In genomic region chr5:147073805-147074204, GRCm38 (mm10) we compare ENCODE assay signal across 24 mouse cellular contexts. TPM values are rescaled to one million over a fixed set of nuclear protein-coding genes. Genes with fewer than 3 reads are reported as not detected.
A peak's percentile ranks its signal among the peaks of the same experiment; 100 is the strongest.
DNase-seq lines count a peak whose midpoint lies in the region; ATAC-seq and TF ChIP-seq lines count a peak whose summit lies in the region.
"Had no signal": no experiment of that assay in that cellular context is flagged by ENCODE, and none has a peak within 500 bp of the region (broad histone marks: within the 10 kb centered on the region; RNA-seq: fewer than 3 reads in every experiment).

No protein-coding gene starts in this region.

- H3K27me3 ChIP-seq in stomach, postnatal 0 days (ENCODE audit: control insufficient read depth, insufficient read depth, low read length) = no peaks in the 10 kb centered on the region
- H3K27me3 ChIP-seq: embryonic facial prominence, embryonic 15.5 days; heart, embryonic 15.5 days; Patski had no signal

- no peak overlapping the region for H3K9ac ChIP-seq in stomach, postnatal 0 days (ENCODE audit: low read length)
- H3K9ac ChIP-seq: embryonic facial prominence, embryonic 15.5 days; heart, embryonic 15.5 days; hindbrain, embryonic 14.5 days had no signal

- intact Hi-C loops in gastrocnemius, adult 2 months (cut with DNase I) = no loop called here

- H3K4me1 ChIP-seq in lung, adult 2 months (ENCODE audit: control insufficient read depth, insufficient read depth, low read length) = peaks cover 43% of the 10 kb centered on the region
- H3K4me1 ChIP-seq in stomach, postnatal 0 days (replicated peaks; ENCODE audit: control insufficient read depth, insufficient read depth) = peaks cover 10% of the 10 kb centered on the region

- no peak for DNase-seq in gastrocnemius, adult 2 months
- DNase-seq in gastrocnemius, adult 18-20 months (ENCODE audit: low spot score) = no peak
- DNase-seq in lung, adult 18-20 months = peak; percentile 77 to 85
- DNase-seq in lung, adult 2 months = no peak
- DNase-seq in lung, postnatal 10 days = peak; percentile 49
- no peak for DNase-seq in stomach, postnatal 0 days (ENCODE audit: low spot score)
- no peak for DNase-seq in cerebellum, postnatal 10 days
- DNase-seq in cerebellum, adult 9-10 months = no peak
- DNase-seq: adrenal gland, postnatal 14 days; B cell, adult 2 months; cerebellum, postnatal 14 days; embryo, embryonic 11 days; gastrocnemius, postnatal 10 days; heart, adult 18-20 months; heart, postnatal 14 days had no signal

- TF ChIP-seq EP300 in stomach, postnatal 0 days (optimal IDR thresholded peaks at IDR 0.05) = no peak

- H3K27ac ChIP-seq in gastrocnemius, adult 2 months = peak overlapping the region; percentile 94; the same call in 1 of the 2 replicates
- peak overlapping the region; percentile 95; the same call in 1 of the 2 replicates for H3K27ac ChIP-seq in stomach, postnatal 0 days (replicated peaks)
- H3K27ac ChIP-seq: embryonic facial prominence, embryonic 15.5 days; forebrain, embryonic 10.5 days; hindbrain, embryonic 14.5 days had no signal

- ATAC-seq in stomach, postnatal 0 days (ENCODE audit: low FRiP score, low TSS enrichment) = no peak
- ATAC-seq: activated CD4-positive, CD25-positive, alpha-beta regulatory T cell, adult 4 months; forebrain, embryonic 14.5 days; Patski had no signal

- H3K36me3 ChIP-seq in stomach, postnatal 0 days (ENCODE audit: control insufficient read depth, insufficient read depth, low read length) = no peaks in the 10 kb centered on the region
- H3K36me3 ChIP-seq: embryonic facial prominence, embryonic 15.5 days; heart, embryonic 15.5 days had no signal

- TF ChIP-seq POLR2A in lung, adult 2 months (IDR thresholded peaks at IDR 0.05; ENCODE audit: borderline replicate concordance, extremely low read depth, low read depth, low read length) = no peak

- no peak overlapping the region for H3K4me2 ChIP-seq in stomach, postnatal 0 days (replicated peaks; ENCODE audit: low read depth)
- H3K4me2 ChIP-seq: heart, embryonic 11.5 days; hindbrain, embryonic 14.5 days had no signal

- TF ChIP-seq CTCF in gastrocnemius, adult 2 months (IDR thresholded peaks at IDR 0.05) = no peak
- no peak for TF ChIP-seq CTCF in lung, adult 2 months (IDR thresholded peaks at IDR 0.05; ENCODE audit: insufficient read depth, low read length)
- TF ChIP-seq CTCF in stomach, postnatal 0 days (IDR thresholded peaks at IDR 0.05; ENCODE audit: low read depth) = no peak

- no peaks in the 10 kb centered on the region for H3K9me3 ChIP-seq in stomach, postnatal 0 days (ENCODE audit: control insufficient read depth, low read length)
- H3K9me3 ChIP-seq: embryonic facial prominence, embryonic 15.5 days; forebrain, embryonic 10.5 days; heart, embryonic 15.5 days had no signal

- H3K4me3 ChIP-seq in gastrocnemius, adult 2 months = no peak overlapping the region
- H3K4me3 ChIP-seq in lung, adult 2 months (replicated peaks; ENCODE audit: extremely low read depth, low read depth, low read length) = no peak overlapping the region
- H3K4me3 ChIP-seq in stomach, postnatal 0 days (ENCODE audit: low read depth, low read length) = no peak overlapping the region
- H3K4me3 ChIP-seq: embryonic facial prominence, embryonic 15.5 days; erythroblast, embryonic 14.5 days; forebrain, embryonic 10.5 days; heart, embryonic 15.5 days had no signal

- 49% methylated on average over 6 of the region's 6 CpGs for WGBS in lung, adult 2 months
- WGBS in stomach, postnatal 0 days = 77% methylated on average over 6 of the region's 6 CpGs

RNA-seq across cellular contexts. Expression of gene Lnx2, which starts 2.6 kb away (rescaled TPM):
- total RNA-seq in gastrocnemius, adult 2 months (2021) = 1 to 10 TPM; 3.3 to 3.4 TPM
- total RNA-seq in gastrocnemius, adult 18-20 months (2021) = 1 to 10 TPM; 2.2 to 2.5 TPM
- 57.3 and 80.7 TPM in 2 replicates for polyA plus RNA-seq in lung, adult 2 months (2012; rRNA removed)
- 9.3 and 10.8 TPM in 2 replicates for polyA plus RNA-seq in stomach, postnatal 0 days (2015; fragmentation: Nextera tagmentation; extraction: Ambion mirVana)

RNA-seq across cellular contexts. Expression of gene Polr1d, which starts 3.0 kb away (rescaled TPM):
- 10 to 100 TPM; 83.4 to 85.5 TPM for total RNA-seq in gastrocnemius, adult 2 months (2021)
- total RNA-seq in gastrocnemius, adult 18-20 months (2021) = 10 to 100 TPM; 83.4 to 85.4 TPM
- polyA plus RNA-seq in lung, adult 2 months (2012; rRNA removed) = 31.6 and 36.8 TPM in 2 replicates
- polyA plus RNA-seq in stomach, postnatal 0 days (2015; fragmentation: Nextera tagmentation; extraction: Ambion mirVana) = 150 TPM in 2 replicates

Comparison
In these comparisons a context has a peak if more than half of its experiments do, and no peak if none do; other contexts are left out.
1. DNase-seq: peak in lung, adult 18-20 months (2 of 2) and lung, postnatal 10 days (single experiment); none in gastrocnemius, adult 2 months (single experiment), gastrocnemius, adult 18-20 months (single experiment), lung, adult 2 months (single experiment), stomach, postnatal 0 days (single experiment), cerebellum, postnatal 10 days (0 of 2) and cerebellum, adult 9-10 months (single experiment).